Mouse (Mus musculus) megakaryocyte, adult 5-6 weeks (primary cell): ENCODE data around the gene Fcer1g. TPM values are rescaled to one million over a fixed set of nuclear protein-coding genes. Genes with fewer than 3 reads are reported as not detected.

ENCODE experiments used
- ATAC-seq: 2 replicates; pipeline ENCODE4 v1.8.0; 2016; ENCODE audit warnings: mild to moderate bottlenecking, inconsistent platforms; ENCODE audit not compliant: poor library complexity, severe bottlenecking
- total RNA-seq, 2 experiments: library from RNA; stranded (forward) in 1 of 2; stranded (reverse) in 1 of 2; fragments of 153-499, 151-499 nt in 1 of 2; fragments of 221-1000, 200-1000 nt in 1 of 2; gene quantifications; 2 replicates each; pipeline versions ENCODE4 v1.2.3 to v1.2.4; 2015 to 2017

Gene Fcer1g
- total RNA-seq (2015): 2,036 and 2,044 TPM in 2 replicates
- total RNA-seq (2017): 995 and 1,060 TPM in 2 replicates

GRCm38 (mm10) chr1:171234126-171234525 lies at the start of gene Fcer1g:
Fcer1g (minus strand) TSS chr1:171234365.
- ATAC-seq: peak; percentile 80

DNA sequence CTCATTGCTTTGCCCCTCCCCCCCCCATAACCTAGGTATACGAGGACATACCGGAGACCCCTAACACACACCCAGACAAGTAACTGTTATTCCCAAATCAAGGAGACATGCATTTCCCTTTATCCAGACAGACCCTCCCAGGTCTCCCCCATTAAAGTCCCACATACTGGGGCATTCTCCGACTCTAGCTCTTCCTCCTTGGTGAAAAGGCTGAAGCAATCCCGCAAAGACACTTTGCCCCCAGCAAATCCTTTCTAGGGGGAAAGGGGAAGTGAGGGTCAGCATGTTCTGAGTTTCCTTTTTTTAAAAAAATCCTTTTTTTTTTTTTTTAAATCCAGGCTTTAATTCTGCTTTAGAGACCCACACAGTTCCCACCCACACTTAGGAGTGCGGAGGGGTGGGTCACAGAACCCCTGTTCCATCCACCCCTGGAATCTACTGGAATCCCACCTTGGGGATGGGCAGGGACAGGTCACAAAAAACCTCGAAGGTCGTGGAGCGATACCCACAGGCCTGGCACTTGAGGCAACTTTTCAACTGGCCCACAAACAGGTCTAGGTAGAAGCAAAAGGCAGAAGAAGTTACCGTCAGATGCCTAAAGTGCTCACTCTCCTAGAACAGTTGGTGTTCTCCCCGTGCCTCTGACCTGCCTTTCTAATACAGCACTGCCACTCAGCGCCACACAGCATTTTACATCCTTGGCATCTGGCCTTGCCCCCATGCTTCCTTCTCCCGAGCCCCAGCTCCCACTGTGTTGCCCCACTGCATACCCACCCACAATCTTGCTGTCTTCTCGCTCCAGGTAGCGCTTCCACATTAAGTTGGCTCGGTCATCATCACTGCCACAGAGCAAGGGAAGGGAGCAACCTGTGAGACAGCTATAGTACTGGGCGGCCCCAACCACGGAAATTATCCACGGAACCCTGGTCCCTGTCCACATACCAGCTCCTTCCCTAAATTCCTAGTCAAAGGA lies 49.3 kb upstream of the Fcer1g start:
- no peak for ATAC-seq

GRCm38 (mm10) chr1:171282086-171282805 lies 48.1 kb upstream of the Fcer1g start:
- ATAC-seq: no peak

DNA sequence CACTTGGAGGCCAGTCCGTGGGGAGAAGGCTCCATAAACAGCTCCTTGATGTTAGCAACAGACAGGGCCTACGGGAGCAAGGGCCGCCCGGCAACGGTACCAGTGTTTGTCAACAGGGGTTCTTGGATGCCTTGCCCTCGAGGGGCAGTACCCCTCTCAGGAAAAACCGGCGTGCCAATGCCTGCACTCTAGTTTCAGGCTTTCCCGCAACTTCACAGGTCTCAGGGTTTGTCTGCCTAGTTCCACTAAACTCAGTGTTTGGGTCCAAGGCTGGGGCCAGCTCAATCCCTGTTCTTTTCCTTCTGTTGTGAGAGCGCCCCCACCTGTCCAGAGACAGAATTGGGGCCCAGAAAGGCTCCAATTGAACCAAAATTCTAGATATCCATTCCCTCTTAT lies 47.4 kb upstream of the Fcer1g start:
- ATAC-seq: peak; percentile 62

DNA sequence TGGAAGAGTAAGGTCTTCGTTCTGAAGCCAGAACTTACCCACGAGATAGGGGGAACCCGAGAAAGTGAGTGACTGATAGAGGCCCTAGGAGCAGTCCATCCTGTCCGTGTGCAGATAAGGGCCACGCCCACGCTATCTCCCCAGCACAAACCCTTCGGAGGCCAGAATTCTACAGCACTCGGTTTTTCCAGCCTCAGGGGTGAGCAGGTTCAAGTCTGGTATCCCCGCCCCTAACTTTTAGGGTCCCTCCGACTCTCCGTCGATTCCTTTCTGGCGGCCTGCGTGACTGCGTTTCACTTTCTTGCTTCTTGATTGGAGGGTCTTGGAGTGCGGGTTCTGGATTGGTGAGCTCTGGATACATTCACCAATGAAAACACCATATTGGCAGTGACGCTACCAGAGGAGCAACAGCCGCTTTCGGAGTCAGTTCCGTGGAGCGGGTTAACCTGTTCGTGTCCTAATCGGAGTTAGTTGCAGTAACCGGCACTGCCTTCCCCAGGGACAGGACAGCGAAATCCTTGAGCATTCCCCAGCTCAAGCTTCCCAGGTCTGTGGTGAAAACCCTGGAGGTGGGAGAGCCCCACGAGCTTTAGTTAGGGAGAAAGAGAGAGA lies 46.9 kb upstream of the Fcer1g start, which contains the start of gene Ppox:
Ppox (minus strand) TSS at position 271 of the 612 bp plus-strand sequence.
- peak; percentile 91 for ATAC-seq

GRCm38 (mm10) chr1:171280250-171280915 lies 46.2 kb upstream of the Fcer1g start:
- peak; percentile 6 for ATAC-seq

DNA sequence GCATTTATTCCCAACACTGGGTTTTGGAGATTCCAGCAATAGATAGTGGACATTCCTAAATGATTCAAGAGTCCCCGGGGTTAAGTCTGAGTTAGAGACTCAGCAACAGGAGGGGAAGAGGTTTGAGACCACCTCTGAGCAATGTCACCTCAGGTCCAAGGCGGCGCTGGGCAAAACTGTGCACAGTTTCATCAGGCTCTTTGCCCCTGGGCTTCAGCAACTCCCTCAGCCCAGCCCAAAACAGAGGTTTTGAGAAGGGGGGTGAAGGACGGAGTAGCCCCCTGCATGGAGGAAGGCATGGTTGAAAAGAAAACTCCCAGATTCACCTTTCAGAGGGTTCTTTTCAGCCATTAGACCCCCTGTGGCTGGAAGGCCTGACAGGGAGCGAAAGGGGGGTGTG lies 45.6 kb upstream of the Fcer1g start:
- ATAC-seq: no peak

DNA sequence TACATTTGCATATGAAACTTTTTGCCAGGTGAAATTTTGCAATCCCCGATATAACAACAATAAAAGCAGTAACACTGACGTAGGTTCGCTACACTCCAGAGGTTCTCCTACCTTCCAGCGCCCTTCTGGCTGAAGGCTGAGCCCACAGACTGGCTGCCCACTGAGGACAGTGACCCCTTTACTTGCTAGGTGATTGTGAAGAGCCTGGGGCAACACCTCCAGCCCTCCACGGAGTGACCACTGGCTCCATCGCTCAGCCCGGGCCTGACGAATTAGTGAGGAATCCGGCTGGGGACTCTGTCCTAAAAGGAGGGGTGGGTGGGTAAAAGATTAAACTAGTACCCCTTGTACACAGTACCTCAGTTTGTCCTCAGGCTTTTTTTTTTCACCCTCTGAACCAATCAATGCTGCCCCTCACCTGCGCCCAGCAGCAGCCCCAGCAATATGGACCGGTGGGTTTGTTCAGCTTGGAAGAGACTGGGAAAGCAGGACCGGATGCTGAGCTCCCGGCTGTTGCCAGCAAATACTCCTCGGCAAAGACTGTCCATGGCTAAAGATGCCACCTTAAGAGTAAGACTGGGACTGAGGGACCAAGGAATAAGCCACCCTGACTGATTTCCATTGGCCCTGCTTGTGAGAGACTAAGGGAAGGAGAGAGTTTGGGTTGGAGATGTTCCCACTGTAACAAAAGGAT lies 45.0 kb upstream of the Fcer1g start:
- ATAC-seq: no peak

DNA sequence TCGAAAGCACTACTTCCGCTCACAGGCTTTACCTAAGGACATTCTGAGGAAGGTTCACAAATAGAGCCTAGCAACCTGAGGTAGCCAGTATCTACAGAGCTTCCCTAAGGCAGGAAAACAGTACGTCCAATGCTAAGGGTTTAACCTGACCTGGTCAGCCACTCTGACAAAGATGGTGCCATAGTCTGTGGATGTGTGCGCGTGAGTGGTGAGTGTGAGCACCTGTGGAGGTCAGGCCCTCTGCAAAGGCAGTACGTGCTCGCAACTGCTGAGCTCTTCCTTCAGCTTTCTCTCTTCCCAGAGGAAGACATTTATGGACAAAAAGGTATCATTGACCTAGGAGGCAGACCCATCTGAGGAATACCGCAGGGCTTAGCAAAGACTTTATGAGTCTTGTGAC lies 44.3 kb upstream of the Fcer1g start:
- ATAC-seq: no peak

DNA sequence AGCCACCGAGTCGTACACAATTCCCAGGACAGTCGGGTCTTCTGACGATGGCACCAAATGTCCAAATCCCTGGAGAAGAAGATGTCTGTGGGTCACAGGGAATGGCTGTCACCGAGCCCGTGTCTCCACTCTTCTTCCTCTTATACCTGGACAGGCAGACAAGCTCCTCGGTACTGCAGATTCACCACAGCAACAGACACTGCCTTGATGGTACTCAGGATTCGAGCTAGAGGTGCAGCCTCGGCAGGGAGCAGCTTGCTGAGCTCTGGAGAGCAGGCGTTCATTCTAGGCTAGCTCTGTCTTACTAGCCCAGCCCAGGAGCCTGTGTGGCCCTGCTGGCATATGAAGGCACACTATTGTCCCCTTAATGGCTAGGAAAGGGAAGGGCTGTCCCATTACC lies 43.6 kb upstream of the Fcer1g start:
- ATAC-seq: no peak

- ATAC-seq: no peak
Measured at GRCm38 (mm10) chr1:171276110-171276748, 42.1 kb upstream of the Fcer1g start.

GRCm38 (mm10) chr1:171275144-171275734 lies 41.1 kb upstream of the Fcer1g start:
- ATAC-seq: no peak

DNA sequence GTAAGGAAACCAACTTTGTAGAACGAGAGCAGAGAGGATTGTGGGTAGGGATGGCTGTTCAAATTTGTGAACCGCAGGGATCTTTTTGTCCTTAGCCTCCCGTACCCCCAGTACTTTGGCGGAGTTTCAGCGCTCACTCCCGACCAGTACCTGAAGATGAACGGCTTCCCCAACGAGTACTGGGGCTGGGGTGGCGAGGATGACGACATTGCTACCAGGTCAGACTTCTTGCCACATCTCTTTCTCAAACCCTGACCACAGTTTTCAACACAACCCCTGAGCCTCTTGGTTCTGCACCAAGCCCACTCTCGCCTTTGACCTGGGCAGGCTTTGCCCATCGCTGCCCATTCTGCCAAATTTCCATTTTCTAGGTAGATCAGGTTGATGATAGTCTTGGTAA lies 40.0 kb upstream of the Fcer1g start:
- peak; percentile 72 for ATAC-seq

DNA sequence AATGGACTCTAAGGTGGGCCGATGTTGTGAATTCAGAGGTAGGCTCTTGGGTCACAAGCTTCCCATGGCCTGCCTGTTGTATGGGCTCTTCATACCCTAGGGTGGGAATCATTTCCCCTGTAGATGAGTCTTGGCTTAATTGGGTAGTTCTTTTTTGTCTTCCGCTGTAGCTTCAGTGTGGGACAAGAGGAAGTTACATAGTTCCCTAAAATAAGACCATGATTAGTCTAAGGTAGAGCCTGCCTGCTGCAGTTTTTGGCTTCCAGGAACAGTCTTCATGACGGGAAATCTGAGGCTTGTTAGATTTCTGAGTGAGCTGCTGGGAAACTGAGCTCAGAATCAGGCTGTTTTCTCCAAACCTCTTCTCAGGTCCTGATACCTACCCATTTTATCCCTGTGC lies 37.9 kb upstream of the Fcer1g start:
- peak; percentile 40 for ATAC-seq

DNA sequence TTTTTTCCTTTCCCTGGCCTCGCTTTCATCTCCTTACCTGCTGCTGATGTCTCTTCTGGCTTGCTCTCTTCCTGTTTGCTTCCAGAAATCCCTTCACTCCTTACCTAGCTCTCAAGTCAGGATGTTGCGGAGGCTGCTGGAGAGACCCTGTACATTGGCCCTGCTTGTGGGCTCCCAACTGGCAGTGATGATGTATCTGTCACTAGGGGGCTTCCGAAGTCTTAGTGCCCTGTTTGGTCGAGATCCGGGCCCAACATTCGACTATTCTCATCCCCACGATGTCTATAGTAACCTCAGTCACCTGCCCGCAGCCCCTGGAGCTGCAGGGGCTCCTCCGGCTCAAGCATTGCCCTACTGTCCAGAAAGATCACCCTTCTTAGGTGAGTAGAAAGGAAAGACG lies 37.5 kb upstream of the Fcer1g start:
- no peak for ATAC-seq

DNA sequence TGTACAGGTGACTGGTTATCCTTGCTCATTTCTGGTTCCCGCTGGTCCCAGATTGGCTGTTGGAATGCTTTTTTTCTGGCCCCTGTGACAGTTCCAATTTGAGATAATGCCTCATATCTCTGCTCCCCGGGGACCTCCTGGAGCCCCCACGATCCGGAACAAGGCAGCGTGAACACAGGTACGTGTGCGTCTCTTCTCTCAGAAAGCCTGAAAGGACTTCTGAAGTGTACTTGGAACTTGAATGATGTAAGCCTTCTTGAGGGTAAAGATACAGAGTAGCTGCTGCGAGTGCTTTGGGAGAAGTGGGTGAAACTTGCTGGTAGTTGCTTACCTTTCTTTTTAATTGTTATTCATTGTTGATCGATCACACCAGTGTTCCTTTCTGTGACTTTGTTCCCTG lies 37.0 kb upstream of the Fcer1g start:
- no peak for ATAC-seq

- peak; percentile 33 for ATAC-seq
Measured at GRCm38 (mm10) chr1:171270573-171270900, 36.4 kb upstream of the Fcer1g start.

- ATAC-seq: peak; percentile 87
Measured at GRCm38 (mm10) chr1:171269848-171270572, 35.8 kb upstream of the Fcer1g start, which contains the start of gene B4galt3. B4galt3 (plus strand) TSS chr1:171270328.

GRCm38 (mm10) chr1:171268341-171268740 lies 34.2 kb upstream of the Fcer1g start:
- no peak for ATAC-seq
